Mouse (Mus musculus) limb, embryonic 13.5 days (tissue): Measurements from ENCODE around the gene Zfp821. TPM values are rescaled to one million over a fixed set of nuclear protein-coding genes. Genes with fewer than 3 reads are reported as not detected.

Experiments
- ATAC-seq: fragments of 200-750 bp; cut with Nextera tagmentation; 2 replicates; pipeline ENCODE4 v1.8.0; 2017; ENCODE audit warnings: low read depth, moderate number of reproducible peaks, moderate TSS enrichment; ENCODE audit not compliant: low FRiP score
- H3K27ac ChIP-seq: fragments of 300-500 bp; sonication (generic); 2 replicates; pipeline ENCODE4 v1.5.1; 2015; ENCODE audit warnings: inconsistent platforms, mild to moderate bottlenecking, moderate library complexity
- H3K27me3 ChIP-seq: fragments of 300-500 bp; sonication (generic); 2 replicates; pipeline ENCODE4 v1.6.1; 2015; ENCODE audit warnings: mild to moderate bottlenecking, inconsistent platforms
- H3K36me3 ChIP-seq: fragments of 300-500 bp; sonication (generic); 2 replicates; pipeline ENCODE4 v1.6.1; 2015; ENCODE audit warnings: inconsistent platforms, mild to moderate bottlenecking, moderate library complexity
- H3K4me1 ChIP-seq: fragments of 300-500 bp; sonication (generic); 2 replicates; pipeline ENCODE4 v1.6.1; 2015; ENCODE audit warnings: inconsistent platforms
- H3K4me2 ChIP-seq: fragments of 300-500 bp; sonication (generic); replicated peaks from 2 replicates; pipeline ENCODE4 v1.6.1; 2015; ENCODE audit warnings: inconsistent platforms, mild to moderate bottlenecking, moderate library complexity
- H3K4me3 ChIP-seq: fragments of 300-500 bp; sonication (generic); 2 replicates; pipeline ENCODE4 v1.5.1; 2015; ENCODE audit warnings: moderate library complexity, mild to moderate bottlenecking, inconsistent platforms
- H3K9ac ChIP-seq: fragments of 300-500 bp; sonication (generic); 2 replicates; pipeline ENCODE4 v1.6.1; 2015; ENCODE audit warnings: mild to moderate bottlenecking, inconsistent platforms
- H3K9me3 ChIP-seq: fragments of 300-500 bp; sonication (generic); 2 replicates; pipeline ENCODE4 v1.6.1; 2016; ENCODE audit warnings: inconsistent platforms
- WGBS: fragments of 180-500 bp; shearing (Covaris S2); methylation state at CpG from one replicate; pipeline ENCODE4 v1.1.7; 2015; 5-methylcytosine and 5-hydroxymethylcytosine counted together
- polyA plus RNA-seq: library from polyadenylated mRNA; unstranded; fragments of >200 nt; fragmentation: Nextera tagmentation; extraction: Ambion mirVana; gene quantifications from 2 replicates; pipeline ENCODE4 v1.2.1, GENCODE M21; 2015

The Zfp821 gene
- polyA plus RNA-seq, result 38.7 and 40.4 TPM in 2 replicates

DNA sequence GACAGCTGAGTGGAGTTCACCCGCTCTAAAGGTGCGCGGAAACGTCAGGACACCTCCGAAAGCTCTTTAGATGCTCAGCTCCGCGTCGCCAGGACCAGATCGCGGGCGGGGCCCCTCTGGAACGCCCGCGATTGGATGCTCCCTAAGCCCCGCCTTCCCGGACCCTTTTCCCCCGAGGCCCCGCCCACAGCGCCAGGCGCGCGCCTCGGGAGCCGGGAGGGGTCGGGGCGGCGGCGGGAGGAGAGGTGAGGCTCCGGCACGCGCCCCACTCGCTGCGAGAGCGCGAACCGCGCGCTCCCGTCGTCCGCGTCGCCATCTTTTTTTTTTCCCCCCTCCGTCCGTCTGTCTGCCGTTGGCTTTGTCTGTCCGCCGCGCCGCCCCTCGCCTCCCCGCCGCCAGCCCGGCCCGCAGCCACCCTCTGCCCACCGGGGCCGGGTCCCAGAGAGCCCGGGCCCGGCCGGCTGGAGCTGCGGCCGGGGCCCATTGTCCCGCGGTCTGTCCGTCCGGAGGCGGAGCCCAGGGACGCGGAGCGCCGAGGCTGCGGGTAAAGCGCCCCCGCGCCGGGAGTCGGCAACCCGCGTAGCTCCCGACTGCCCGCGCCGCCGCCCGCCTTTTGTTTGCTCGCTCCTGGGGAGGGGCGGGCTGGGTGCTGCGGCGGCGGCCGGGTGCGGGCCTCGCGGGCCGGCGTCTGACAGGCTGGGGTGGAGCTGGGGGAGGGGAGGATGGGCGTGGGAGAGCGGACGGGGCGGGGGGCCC lies at the start of gene Zfp821:
Gene Zfp821, plus strand, starts transcription at position 227 of the 756 bp plus-strand sequence.
- Histone ChIP-seq H3K4me2 (peak within 1 kb of the TSS; percentile 89), H3K27me3 (0 out of 2 replicates have a peak, but pooled peaks cover 6% of the 10 kb centered on the region), H3K36me3 (peaks cover 30% of the 10 kb centered on the region), H3K27ac (peak within 1 kb of the TSS; percentile 92), H3K9ac (peak within 1 kb of the TSS; percentile 95), H3K4me1 (peaks cover 28% of the 10 kb centered on the region), H3K4me3 (peak within 1 kb of the TSS; percentile 83), H3K9me3 (0 out of 2 replicates have a peak, but pooled peaks cover 4% of the 10 kb centered on the region)
- under 1% methylated on average over 54 of the region's 100 CpGs for WGBS
- ATAC-seq, result peak; percentile 87

DNA sequence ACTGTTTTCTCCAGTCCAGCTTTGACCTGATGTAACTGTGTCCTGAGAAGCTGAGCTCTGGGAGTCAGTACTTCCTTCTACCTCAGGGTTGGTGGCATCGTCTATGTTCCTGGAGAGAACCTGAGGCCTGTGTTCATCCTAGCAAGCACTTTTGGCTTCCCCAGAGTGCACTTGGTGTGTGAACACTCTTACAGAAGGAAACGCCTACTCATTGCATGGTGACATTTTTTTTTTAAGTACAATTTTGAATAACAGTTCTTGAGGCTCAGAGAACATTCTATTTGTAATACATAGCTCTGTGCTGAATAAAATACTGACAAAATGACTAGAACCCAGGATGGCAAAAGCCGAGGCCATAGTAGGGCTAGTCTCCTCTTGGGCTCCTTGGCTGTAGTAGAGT lies 48.5 kb upstream of the Zfp821 start:
- WGBS, result 83% methylated on average over 3 of the region's 3 CpGs
- Histone ChIP-seq H3K27me3 (no peaks in the 10 kb centered on the region), H3K9ac (no peak overlapping the region), H3K4me1 (no peaks in the 10 kb centered on the region), H3K27ac (no peak overlapping the region), H3K4me3 (no peak overlapping the region), H3K9me3 (no peaks in the 10 kb centered on the region), H3K4me2 (no peak overlapping the region), H3K36me3 (no peaks in the 10 kb centered on the region)
- no peak for ATAC-seq

GRCm38 (mm10) chr8:109662328-109662727 lies 43.0 kb upstream of the Zfp821 start:
- Histone ChIP-seq H3K9ac (no peak overlapping the region), H3K9me3 (no peaks in the 10 kb centered on the region)
- no peak for ATAC-seq

GRCm38 (mm10) chr8:109666616-109667015 lies 38.7 kb upstream of the Zfp821 start:
- WGBS, result 82% methylated on average over 5 of the region's 5 CpGs
- peaks cover 52% of the 10 kb centered on the region for H3K36me3 ChIP-seq
- no peak overlapping the region for H3K4me3 ChIP-seq
- ATAC-seq, result no peak
- no peak overlapping the region for H3K4me2 ChIP-seq
- H3K4me1 ChIP-seq, result no peaks in the 10 kb centered on the region
- H3K27ac ChIP-seq, result no peak overlapping the region
- no peaks in the 10 kb centered on the region for H3K27me3 ChIP-seq
- no peaks in the 10 kb centered on the region for H3K9me3 ChIP-seq
- no peak overlapping the region for H3K9ac ChIP-seq

More at GRCm38 (mm10) chr8:109662328-109662727, 43.0 kb upstream of the Zfp821 start:
- Histone ChIP-seq H3K4me2 (no peak overlapping the region), H3K4me3 (no peak overlapping the region), H3K4me1 (no peaks in the 10 kb centered on the region), H3K36me3 (peaks cover 11% of the 10 kb centered on the region), H3K27ac (no peak overlapping the region), H3K27me3 (no peaks in the 10 kb centered on the region)
- 72% methylated on average over 3 of the region's 3 CpGs for WGBS

DNA sequence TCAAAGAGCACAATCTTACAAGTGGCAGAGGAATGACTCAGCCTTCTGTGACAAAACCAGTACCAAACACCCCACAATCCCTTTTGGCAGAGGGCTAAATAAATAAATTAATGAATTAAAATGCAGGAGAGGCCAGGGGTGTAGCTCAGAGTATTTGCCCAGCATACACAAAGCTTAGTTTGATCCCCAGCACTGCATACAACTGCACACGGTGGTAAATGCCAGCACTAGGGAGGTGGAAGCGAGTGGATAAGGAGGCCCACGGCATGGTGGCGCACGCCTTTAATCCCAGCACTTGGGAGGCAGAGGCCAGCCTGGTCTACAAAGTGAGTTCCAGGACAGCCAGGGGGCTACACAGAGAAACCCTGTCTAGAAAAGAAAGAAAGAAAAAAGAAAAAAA lies 32.7 kb upstream of the Zfp821 start:
- H3K36me3 ChIP-seq, result peaks cover 98% of the 10 kb centered on the region
- no peaks in the 10 kb centered on the region for H3K27me3 ChIP-seq
- WGBS, result 94% methylated on average over 5 of the region's 5 CpGs

GRCm38 (mm10) chr8:109673596-109673995 lies 31.8 kb upstream of the Zfp821 start:
- Histone ChIP-seq H3K27ac (no peak overlapping the region), H3K4me1 (no peaks in the 10 kb centered on the region), H3K36me3 (peaks cover 100% of the 10 kb centered on the region), H3K9me3 (no peaks in the 10 kb centered on the region), H3K9ac (no peak overlapping the region), H3K27me3 (no peaks in the 10 kb centered on the region), H3K4me3 (no peak overlapping the region), H3K4me2 (no peak overlapping the region)
- 89% methylated on average over 2 of the region's 2 CpGs for WGBS
- ATAC-seq, result no peak

More for the DNA sequence above, 32.7 kb upstream of the Zfp821 start:
- no peak overlapping the region for H3K27ac ChIP-seq
- H3K4me2 ChIP-seq, result no peak overlapping the region
- no peak for ATAC-seq
- H3K4me3 ChIP-seq, result no peak overlapping the region
- H3K9me3 ChIP-seq, result no peaks in the 10 kb centered on the region
- H3K9ac ChIP-seq, result no peak overlapping the region
- no peaks in the 10 kb centered on the region for H3K4me1 ChIP-seq

DNA sequence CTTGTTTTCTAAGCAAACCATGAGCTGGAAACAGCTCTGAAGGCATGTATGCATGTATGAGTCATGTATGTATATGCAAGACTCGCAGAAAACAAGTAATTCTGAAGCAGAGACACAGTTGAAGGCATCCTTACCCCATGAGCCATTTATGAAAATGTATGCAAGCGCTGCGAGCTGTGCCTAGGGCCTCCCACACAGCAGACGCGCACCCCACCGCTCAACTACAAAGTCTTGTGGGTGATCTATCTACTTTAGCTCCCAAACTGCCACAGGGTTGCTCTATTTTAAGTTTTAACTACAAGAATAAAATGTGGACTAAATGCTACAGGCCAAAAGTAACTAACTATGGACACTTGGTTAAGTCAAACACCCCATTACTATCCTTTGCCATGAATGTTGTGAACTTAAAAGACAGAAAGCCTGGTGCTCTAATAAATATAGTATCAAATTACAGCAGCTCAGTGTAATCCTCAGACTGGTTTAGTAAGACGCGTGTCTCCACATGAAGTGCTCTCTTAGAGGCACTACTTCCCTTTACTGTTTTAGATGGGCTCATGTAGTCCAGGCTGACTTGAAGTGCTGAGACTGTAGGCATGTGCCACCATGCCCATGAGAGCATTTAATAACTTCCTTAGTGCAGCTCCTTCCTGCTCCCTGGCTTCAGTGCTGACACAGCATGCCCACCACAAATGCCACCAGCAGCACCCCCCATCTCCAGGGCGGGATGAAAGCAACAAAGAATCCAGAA lies 29.3 kb upstream of the Zfp821 start:
- 91% methylated on average over 9 of the region's 9 CpGs for WGBS
- H3K4me3 ChIP-seq, result no peak overlapping the region
- no peak for ATAC-seq
- H3K4me2 ChIP-seq, result no peak overlapping the region
- no peaks in the 10 kb centered on the region for H3K9me3 ChIP-seq
- H3K9ac ChIP-seq, result no peak overlapping the region
- no peaks in the 10 kb centered on the region for H3K27me3 ChIP-seq
- peaks cover 96% of the 10 kb centered on the region for H3K36me3 ChIP-seq
- no peaks in the 10 kb centered on the region for H3K4me1 ChIP-seq
- H3K27ac ChIP-seq, result no peak overlapping the region

DNA sequence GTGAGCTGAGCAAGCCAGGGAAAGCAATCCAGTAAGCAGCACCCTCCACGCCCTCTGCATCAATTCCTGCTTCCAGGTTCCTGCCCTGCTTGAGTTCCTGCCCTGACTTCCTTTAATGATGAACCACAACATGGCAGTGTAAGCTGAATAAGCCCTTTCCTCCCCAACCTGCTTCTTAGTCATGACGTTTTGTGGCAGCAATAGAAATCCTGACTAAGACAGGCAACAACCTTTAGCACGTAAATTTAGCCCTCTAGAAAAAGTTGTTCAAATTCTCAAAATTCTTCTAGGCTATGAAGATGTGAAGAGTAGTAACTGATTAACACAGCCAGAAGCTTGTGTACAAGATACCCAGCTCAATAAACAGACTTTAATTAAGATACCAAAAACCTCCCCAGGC lies 23.8 kb upstream of the Zfp821 start:
- no peak for ATAC-seq
- Histone ChIP-seq H3K4me1 (no peaks in the 10 kb centered on the region), H3K9ac (no peak overlapping the region), H3K4me3 (no peak overlapping the region), H3K27ac (no peak overlapping the region), H3K27me3 (no peaks in the 10 kb centered on the region), H3K4me2 (no peak overlapping the region), H3K9me3 (no peaks in the 10 kb centered on the region), H3K36me3 (peaks cover 69% of the 10 kb centered on the region)
- 82% methylated on average over 3 of the region's 3 CpGs for WGBS

DNA sequence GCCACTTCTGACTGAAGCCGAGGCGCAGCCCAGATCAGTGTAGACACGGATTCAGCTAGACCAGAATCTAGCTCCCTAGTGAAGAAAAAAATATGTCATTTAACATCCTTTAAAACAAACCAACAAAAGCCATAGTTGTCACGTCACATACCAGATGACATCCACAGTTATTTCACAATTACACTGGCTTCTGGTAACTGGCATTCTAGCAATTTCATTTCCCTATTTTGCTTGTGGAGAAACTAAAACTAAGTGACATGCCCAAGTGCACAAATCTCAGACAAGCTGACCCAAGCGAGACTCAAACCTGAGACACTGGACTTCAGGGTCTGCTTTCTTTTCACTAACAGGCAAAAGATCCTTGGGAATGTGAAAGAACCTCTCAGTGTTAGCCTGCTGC lies 23.2 kb upstream of the Zfp821 start:
- Histone ChIP-seq H3K9me3 (no peaks in the 10 kb centered on the region), H3K9ac (no peak overlapping the region), H3K36me3 (peaks cover 63% of the 10 kb centered on the region), H3K4me2 (no peak overlapping the region), H3K27me3 (no peaks in the 10 kb centered on the region), H3K27ac (no peak overlapping the region), H3K4me1 (no peaks in the 10 kb centered on the region), H3K4me3 (no peak overlapping the region)
- WGBS, result 95% methylated on average over 5 of the region's 5 CpGs
- no peak for ATAC-seq

GRCm38 (mm10) chr8:109687248-109687647 lies 18.1 kb upstream of the Zfp821 start:
- H3K9ac ChIP-seq, result no peak overlapping the region
- H3K4me2 ChIP-seq, result no peak overlapping the region
- ATAC-seq, result no peak

GRCm38 (mm10) chr8:109691769-109692168 lies 13.6 kb upstream of the Zfp821 start:
- no peak for ATAC-seq
- no peaks in the 10 kb centered on the region for H3K9me3 ChIP-seq
- peak overlapping the region; percentile 98 for H3K9ac ChIP-seq
- H3K4me2 ChIP-seq, result peak overlapping the region; percentile 78
- H3K27me3 ChIP-seq, result no peaks in the 10 kb centered on the region
- peak overlapping the region; percentile 99 for H3K4me3 ChIP-seq
- no peak overlapping the region for H3K27ac ChIP-seq
- H3K36me3 ChIP-seq, result no peaks in the 10 kb centered on the region
- peaks cover 37% of the 10 kb centered on the region for H3K4me1 ChIP-seq
- 45% methylated on average over 5 of the region's 5 CpGs for WGBS

More at GRCm38 (mm10) chr8:109687248-109687647, 18.1 kb upstream of the Zfp821 start:
- H3K4me1 ChIP-seq, result peaks cover 20% of the 10 kb centered on the region
- no peak overlapping the region for H3K4me3 ChIP-seq
- H3K9me3 ChIP-seq, result no peaks in the 10 kb centered on the region
- H3K27ac ChIP-seq, result no peak overlapping the region
- no peaks in the 10 kb centered on the region for H3K27me3 ChIP-seq
- peaks cover 16% of the 10 kb centered on the region for H3K36me3 ChIP-seq
- WGBS, result 89% methylated on average over 5 of the region's 5 CpGs

DNA sequence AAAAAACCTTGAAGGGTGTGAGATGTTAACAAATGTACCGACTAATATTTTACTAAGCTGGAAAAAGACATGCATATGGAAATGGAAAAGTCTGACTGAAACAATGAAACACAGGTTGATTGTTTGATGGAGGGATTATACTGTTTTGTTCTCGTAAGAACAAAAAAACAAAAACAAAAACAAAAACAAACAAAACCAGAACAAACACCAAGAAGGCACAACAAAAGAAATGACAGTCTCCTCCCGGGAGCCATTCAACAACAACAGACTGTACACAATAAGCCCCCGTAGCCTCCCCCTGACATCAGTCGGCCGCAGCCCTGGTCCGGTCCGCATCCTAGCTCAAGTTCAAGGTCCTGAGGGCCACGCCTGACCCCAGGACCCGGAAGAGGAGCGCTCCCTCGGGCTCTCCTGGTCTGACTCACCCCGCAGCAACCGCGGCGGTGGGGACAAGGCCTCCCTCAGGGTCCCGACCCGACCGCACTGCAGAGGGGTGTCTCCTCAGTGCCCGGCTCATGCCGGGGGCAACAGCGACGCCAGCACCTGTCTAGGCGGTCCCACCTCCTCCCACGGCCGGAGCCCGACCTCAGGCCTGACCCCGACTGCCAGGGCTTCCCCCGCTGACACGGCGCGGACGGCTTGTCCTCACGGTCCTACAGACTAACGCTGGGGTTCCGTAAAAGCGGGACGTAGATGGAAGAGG lies 12.8 kb upstream of the Zfp821 start:
- ATAC-seq, result peak; percentile 69
- WGBS, result under 1% methylated on average over 38 of the region's 38 CpGs
- Histone ChIP-seq H3K4me2 (peak overlapping the region; percentile 78), H3K9me3 (no peaks in the 10 kb centered on the region), H3K9ac (peak overlapping the region; percentile 98), H3K4me1 (peaks cover 37% of the 10 kb centered on the region), H3K27me3 (no peaks in the 10 kb centered on the region), H3K36me3 (no peaks in the 10 kb centered on the region), H3K4me3 (peak overlapping the region; percentile 99), H3K27ac (peak overlapping the region; percentile 61)
